Mouse (Mus musculus) intestine, embryonic 14.5 days (tissue): ENCODE measurements at regions not wholly inside any gene's neighbourhood (a gene's known extent, or its start where the extent isn't known, plus 50 kb on each side); places are given as distances from the start of the nearest gene placed in this dataset.

Source experiments
- ATAC-seq: fragments of 200-750 bp; cut with Nextera tagmentation; replicated peaks from 2 replicates; pipeline ENCODE4 v1.8.0; 2017; ENCODE audit warnings: low read depth, moderate number of reproducible peaks, moderate TSS enrichment, moderate library complexity; ENCODE audit not compliant: low FRiP score, low TSS enrichment
- DNase-seq: peaks from one replicate; pipeline ENCODE4 v3.0.0-alpha.2; 2018; ENCODE audit warnings: low spot score
- H3K27ac ChIP-seq: fragments of 300-500 bp; sonication (generic); 2 replicates; pipeline ENCODE4 v1.5.1; 2014; ENCODE audit warnings: low read depth, mild to moderate bottlenecking, control low read depth
- H3K27me3 ChIP-seq: fragments of 300-500 bp; sonication (generic); replicated peaks from 2 replicates; pipeline ENCODE4 v1.6.1; 2014; ENCODE audit warnings: low read length, control low read depth; ENCODE audit not compliant: control insufficient read depth, insufficient read depth
- H3K36me3 ChIP-seq: fragments of 300-500 bp; sonication (generic); 2 replicates; pipeline ENCODE4 v1.6.1; 2014; ENCODE audit warnings: low read length, control low read depth; ENCODE audit not compliant: control insufficient read depth, insufficient read depth
- H3K4me1 ChIP-seq: fragments of 300-500 bp; sonication (generic); replicated peaks from 2 replicates; pipeline ENCODE4 v1.6.1; 2014; ENCODE audit warnings: low read length, control low read depth, mixed read lengths; ENCODE audit not compliant: control insufficient read depth, insufficient read depth
- H3K4me2 ChIP-seq: fragments of 300-500 bp; sonication (generic); 2 replicates; pipeline ENCODE4 v1.6.1; 2014; ENCODE audit warnings: low read length
- H3K4me3 ChIP-seq: fragments of 300-500 bp; sonication (generic); 2 replicates; pipeline ENCODE4 v1.5.1; 2014; ENCODE audit warnings: low read depth, low read length, control low read depth, mixed read lengths
- H3K9ac ChIP-seq: fragments of 300-500 bp; sonication (generic); 2 replicates; pipeline ENCODE4 v1.6.1; 2014; ENCODE audit warnings: mild to moderate bottlenecking, low read length
- H3K9me3 ChIP-seq: fragments of 300-500 bp; sonication (generic); 2 replicates; pipeline ENCODE4 v1.6.1; 2016; ENCODE audit warnings: low read length, control low read depth; ENCODE audit not compliant: control insufficient read depth
- WGBS: fragments of 180-500 bp; shearing (Covaris S2); extraction: QIAGEN DNeasy Blood & Tissue Kit; methylation state at CpG from one replicate; pipeline ENCODE4 v1.1.7; 2014; 5-methylcytosine and 5-hydroxymethylcytosine counted together

DNA sequence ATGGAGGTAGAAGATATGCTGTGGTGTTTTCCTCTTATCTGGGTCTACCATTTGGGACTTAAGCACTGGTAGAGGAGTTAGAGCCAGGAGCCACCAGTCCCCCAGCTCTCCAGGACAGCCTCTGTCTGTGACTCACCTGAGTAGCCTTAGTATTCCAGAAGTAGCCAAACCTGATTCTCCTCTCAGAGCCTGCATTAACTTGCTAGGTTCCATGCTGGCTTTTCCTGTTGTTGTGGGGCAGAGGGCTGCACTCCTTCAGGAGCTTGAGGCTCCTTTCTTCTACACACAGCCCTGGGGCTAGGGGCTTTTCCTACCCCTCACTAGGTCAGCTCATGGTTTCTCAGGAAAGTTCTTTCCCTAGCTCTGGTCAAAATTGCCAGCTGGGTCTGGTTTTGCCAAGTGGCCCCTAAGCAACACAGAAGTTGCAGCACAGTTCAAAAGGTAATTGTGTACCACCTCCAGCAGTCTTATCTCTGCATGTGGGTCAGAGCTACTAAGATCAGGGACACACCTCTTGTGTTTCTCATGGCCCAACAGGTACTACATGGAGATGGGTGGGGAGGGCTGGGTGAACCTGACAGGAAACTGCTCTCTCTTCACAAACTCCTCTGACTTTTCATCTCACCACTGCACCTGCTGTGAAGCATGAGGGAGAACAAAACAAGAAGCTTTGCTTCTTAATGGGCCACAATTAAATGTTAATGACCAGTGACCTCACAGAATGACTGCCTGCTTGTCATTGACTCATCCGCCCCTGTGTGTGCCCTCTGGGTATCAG, 129.7 kb upstream of the Shh start:
- 68% methylated on average over 1 of the region's 1 CpGs for WGBS
- H3K27me3 ChIP-seq: no peaks in the 10 kb centered on the region
- no peak overlapping the region for H3K4me2 ChIP-seq
- peak; percentile 48 for DNase-seq
- H3K36me3 ChIP-seq: no peaks in the 10 kb centered on the region
- H3K4me1 ChIP-seq: no peaks in the 10 kb centered on the region
- H3K9ac ChIP-seq: no peak overlapping the region
- no peak; the same call in 1 of the 2 replicates for ATAC-seq
- H3K9me3 ChIP-seq: no peaks in the 10 kb centered on the region
- H3K27ac ChIP-seq: no peak overlapping the region
- no peak overlapping the region for H3K4me3 ChIP-seq

DNA sequence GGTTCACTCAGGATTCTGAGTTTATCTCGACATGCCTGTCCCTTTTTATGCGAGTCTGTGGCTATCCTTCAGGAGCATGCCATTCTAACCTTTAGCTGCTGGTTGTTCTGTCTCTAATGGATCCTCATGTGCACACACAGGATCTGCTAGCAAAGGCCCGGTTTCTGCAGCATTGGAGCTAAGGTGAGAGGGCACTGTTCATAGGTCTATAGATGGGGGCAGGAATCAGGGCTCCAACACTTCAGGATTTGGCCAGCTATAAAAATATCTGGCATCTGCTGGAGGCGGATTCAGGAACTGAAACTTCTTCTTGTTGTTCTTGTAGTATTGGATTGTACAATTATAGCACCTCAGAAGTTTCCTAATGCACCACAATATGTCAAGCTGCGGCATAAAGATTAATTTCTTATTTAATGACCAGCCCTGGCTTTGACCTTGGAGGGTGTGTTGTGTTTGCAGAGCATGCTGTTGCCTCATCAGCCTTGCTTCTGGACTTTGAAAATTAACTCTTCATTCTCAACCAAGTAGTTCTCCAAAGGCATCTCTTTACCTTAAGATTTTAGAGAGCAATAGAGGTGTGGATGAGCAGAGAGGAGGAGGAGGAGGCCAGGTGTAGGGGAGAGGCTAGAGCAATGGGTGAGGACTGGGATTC, 104.4 kb upstream of the Shh start:
- WGBS: 66% methylated on average over 5 of the region's 5 CpGs
- no peak overlapping the region for H3K4me3 ChIP-seq
- ATAC-seq (no peak), DNase-seq (no peak)
- H3K27ac ChIP-seq: no peak overlapping the region
- H3K27me3 ChIP-seq: no peaks in the 10 kb centered on the region
- no peak overlapping the region for H3K9ac ChIP-seq
- no peaks in the 10 kb centered on the region for H3K36me3 ChIP-seq
- no peak overlapping the region for H3K4me2 ChIP-seq
- H3K9me3 ChIP-seq: no peaks in the 10 kb centered on the region
- no peaks in the 10 kb centered on the region for H3K4me1 ChIP-seq

DNA sequence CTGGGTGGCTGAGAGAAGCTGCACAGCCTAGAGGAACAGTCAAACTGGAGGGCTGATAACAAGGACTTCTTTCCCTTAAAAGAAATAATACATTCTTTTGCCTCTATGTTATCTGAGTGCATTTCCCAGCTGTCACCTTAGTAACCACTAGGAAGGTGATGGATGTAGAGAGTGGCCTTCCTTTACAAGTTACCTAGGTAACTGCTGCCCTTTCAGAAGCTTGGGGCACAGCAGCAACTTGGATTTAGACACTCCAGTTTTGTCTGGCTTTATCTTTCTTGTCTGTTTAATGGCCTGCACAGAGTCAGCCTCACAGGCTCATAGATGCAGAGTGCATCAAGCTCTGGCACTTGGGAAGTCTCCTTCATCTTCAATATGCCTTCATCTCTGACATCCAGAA, 101.4 kb upstream of the Shh start:
- no peak overlapping the region for H3K9ac ChIP-seq
- no peak overlapping the region for H3K27ac ChIP-seq
- no peaks in the 10 kb centered on the region for H3K36me3 ChIP-seq
- no peak overlapping the region for H3K4me3 ChIP-seq
- ATAC-seq (no peak), DNase-seq (no peak)
- H3K4me1 ChIP-seq: no peaks in the 10 kb centered on the region
- no peak overlapping the region for H3K4me2 ChIP-seq
- H3K9me3 ChIP-seq: no peaks in the 10 kb centered on the region
- no peaks in the 10 kb centered on the region for H3K27me3 ChIP-seq

DNA sequence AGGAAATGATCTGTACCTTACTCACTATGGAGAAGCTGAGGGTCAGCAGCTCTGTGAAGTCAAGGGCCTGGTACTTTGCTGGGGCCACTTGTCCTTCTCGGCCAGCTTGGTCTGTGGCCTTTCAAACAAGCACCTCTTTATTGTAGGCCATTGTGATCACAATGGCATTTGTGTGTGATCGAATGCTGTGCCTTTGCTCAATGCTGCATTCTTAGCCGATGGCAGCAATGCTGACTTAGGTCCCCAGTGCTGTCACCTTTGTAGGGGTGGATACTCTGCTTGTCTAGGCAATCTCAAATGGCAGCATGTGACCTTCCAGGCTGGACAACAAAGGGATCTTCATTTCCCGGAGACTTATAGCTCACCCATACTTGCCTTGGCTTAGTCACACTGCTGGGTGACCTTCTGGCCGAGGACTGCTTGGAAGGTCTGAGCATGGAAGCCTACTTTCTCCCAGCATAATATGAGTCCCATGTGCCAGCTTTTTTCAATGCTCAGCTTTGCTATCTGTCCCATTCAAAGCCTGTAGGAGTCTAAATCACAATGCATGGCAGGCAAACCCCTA, 100.4 kb upstream of the Shh start:
- ATAC-seq (no peak), DNase-seq (no peak)
- WGBS: 79% methylated on average over 5 of the region's 5 CpGs
- H3K9me3 ChIP-seq: no peaks in the 10 kb centered on the region
- no peak overlapping the region for H3K4me3 ChIP-seq
- no peaks in the 10 kb centered on the region for H3K4me1 ChIP-seq
- no peaks in the 10 kb centered on the region for H3K27me3 ChIP-seq
- H3K27ac ChIP-seq: no peak overlapping the region
- H3K9ac ChIP-seq: no peak overlapping the region
- H3K4me2 ChIP-seq: no peak overlapping the region
- H3K36me3 ChIP-seq: no peaks in the 10 kb centered on the region

DNA sequence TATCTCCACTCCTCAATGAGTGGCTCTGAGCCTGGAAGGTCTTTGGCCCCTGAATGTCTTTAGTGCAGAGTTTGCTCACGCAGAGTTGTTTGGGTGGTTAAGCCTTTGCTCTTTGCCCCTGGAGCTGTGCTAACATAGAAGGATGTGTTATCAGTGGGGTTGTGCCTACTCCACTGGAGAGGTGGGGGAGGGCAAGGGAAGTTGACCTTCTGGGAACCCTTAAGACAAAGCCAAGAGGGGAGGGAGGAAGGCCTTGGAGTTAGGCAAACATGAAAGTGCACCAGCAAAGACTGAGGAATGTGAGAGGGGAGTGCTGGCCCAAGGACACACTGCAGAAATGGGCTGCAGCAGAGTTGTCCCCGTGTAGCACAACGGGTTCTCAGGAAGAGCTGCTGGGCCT, 96.3 kb upstream of the Shh start:
- Histone ChIP-seq H3K4me3 (no peak overlapping the region), H3K4me1 (no peaks in the 10 kb centered on the region), H3K9me3 (no peaks in the 10 kb centered on the region), H3K9ac (no peak overlapping the region), H3K27me3 (no peaks in the 10 kb centered on the region), H3K4me2 (no peak overlapping the region), H3K27ac (peak overlapping the region; percentile 29; the same call in 1 of the 2 replicates), H3K36me3 (no peaks in the 10 kb centered on the region)
- peak; percentile 59 for DNase-seq
- 32% methylated on average over 3 of the region's 3 CpGs for WGBS
- ATAC-seq: peak; percentile 93

DNA sequence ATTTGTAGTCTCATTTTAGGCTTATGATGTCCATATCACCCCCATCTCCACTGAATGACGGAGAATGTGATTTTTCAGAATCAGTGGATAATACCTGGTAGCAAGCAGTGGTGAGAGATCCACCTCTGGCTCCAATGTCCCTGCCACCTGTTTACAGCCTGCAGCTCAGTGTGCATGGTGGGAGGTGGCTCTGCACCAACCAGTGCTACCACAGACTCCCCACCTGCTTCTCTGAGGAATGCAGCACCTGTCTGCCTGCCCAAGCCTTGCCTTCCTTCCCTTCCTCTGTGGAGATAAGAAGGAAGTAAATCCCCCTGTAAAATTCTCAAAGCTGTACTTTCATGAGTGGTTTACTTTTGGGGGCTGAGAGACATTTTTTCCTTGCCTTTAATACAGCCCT, 95.9 kb upstream of the Shh start:
- H3K9ac ChIP-seq: no peak overlapping the region
- no peaks in the 10 kb centered on the region for H3K36me3 ChIP-seq
- no peaks in the 10 kb centered on the region for H3K9me3 ChIP-seq
- peak overlapping the region; percentile 29; the same call in 1 of the 2 replicates for H3K27ac ChIP-seq
- WGBS: 46% methylated on average over 1 of the region's 1 CpGs
- H3K4me3 ChIP-seq: no peak overlapping the region
- ATAC-seq (peak; percentile 85), DNase-seq (peak; percentile 54)
- H3K4me2 ChIP-seq: no peak overlapping the region
- no peaks in the 10 kb centered on the region for H3K27me3 ChIP-seq
- no peaks in the 10 kb centered on the region for H3K4me1 ChIP-seq

DNA sequence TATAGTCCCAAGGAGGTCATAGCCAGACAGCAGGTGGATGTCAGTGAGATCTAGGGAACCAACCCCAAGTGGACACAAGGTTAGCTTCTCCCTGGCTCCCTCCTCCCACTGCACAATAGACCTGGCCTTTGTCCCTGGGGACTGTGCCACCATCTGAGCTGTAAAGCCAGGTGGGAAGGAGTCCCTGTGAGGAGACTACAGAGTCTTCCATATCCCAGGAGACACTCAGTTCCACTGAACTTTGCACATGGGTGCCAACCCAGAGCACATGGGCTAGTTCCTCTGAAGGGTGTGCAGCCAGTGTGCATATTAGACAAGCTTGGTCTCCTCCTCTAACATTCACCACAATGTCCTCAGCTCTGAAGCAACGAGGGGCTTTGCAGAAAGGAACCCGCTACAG, 86.5 kb upstream of the Shh start:
- DNase-seq (no peak), ATAC-seq (no peak)
- Histone ChIP-seq H3K9ac (no peak overlapping the region), H3K4me1 (no peaks in the 10 kb centered on the region), H3K4me2 (no peak overlapping the region), H3K4me3 (no peak overlapping the region), H3K36me3 (no peaks in the 10 kb centered on the region), H3K27me3 (no peaks in the 10 kb centered on the region), H3K9me3 (no peaks in the 10 kb centered on the region), H3K27ac (no peak overlapping the region)
- 81% methylated on average over 2 of the region's 2 CpGs for WGBS

DNA sequence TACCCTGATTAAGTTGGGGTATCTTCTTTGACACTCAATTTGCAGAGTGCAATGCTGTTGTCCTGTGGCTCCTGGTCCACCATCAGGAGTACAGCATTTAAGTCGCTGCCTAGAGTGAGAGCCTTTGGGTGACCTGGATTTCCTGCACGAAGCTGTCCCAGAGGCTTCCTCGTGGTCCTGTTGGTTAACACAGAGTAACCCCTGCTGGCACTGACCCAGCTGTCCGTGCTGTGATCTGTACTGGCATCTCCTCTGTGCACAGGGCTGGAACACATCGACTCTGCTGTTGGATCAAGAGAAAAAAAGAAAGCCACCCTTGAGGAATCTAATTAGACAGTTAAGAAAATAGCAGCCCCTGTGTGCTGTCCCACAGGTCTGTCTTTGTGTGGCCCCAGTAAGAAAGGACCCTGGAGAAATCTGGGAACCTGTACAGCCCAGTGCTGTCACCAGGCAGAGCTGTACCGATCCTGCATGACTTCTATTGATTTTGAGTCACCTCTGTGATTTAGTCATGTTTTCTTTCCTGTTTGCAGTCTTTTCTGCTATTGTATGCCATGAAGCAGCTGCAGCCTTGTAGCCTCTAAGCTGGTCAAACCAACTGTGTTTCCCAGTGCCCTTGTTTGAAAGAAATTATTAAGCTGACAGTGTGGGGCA, 63.3 kb upstream of the Shh start:
- ATAC-seq: no peak
- H3K9ac ChIP-seq: no peak overlapping the region
- no peaks in the 10 kb centered on the region for H3K27me3 ChIP-seq
- H3K9me3 ChIP-seq: no peaks in the 10 kb centered on the region
- H3K27ac ChIP-seq: no peak overlapping the region
- H3K4me3 ChIP-seq: no peak overlapping the region
- DNase-seq: no peak
- H3K36me3 ChIP-seq: no peaks in the 10 kb centered on the region
- WGBS: 72% methylated on average over 6 of the region's 6 CpGs
- H3K4me2 ChIP-seq: no peak overlapping the region
- no peaks in the 10 kb centered on the region for H3K4me1 ChIP-seq
